Mouse (Mus musculus): ENCODE measurements at regions not wholly inside any gene's neighbourhood (a gene's known extent, or its start where the extent isn't known, plus 50 kb on each side); places are given as distances from the start of the nearest gene placed in this dataset.

- TF ChIP-seq CTCF (IDR thresholded peaks at IDR 0.05; ENCODE audit: borderline replicate concordance, insufficient read depth, low read length), result no peak
- no peak for TF ChIP-seq POLR2A (IDR thresholded peaks at IDR 0.05; ENCODE audit: low read depth, low read length)
Measured at GRCm38 (mm10) chr1:69450455-69450854, 236.6 kb downstream of the Ikzf2 start.
